Mouse (Mus musculus) neutrophil, adult 65 days (primary cell): ENCODE results near the gene Palb2. TPM values are rescaled to one million over a fixed set of nuclear protein-coding genes. Genes with fewer than 3 reads are reported as not detected.

Source experiments
- total RNA-seq: library from RNA; stranded (reverse); gene quantifications from 2 replicates; pipeline ENCODE4 v1.2.4, GENCODE M21; 2023

The Palb2 gene
- 2.6 and 4.3 TPM in 2 replicates for total RNA-seq

GRCm38 (mm10) chr7:122132497-122133337 lies at the start of gene Palb2, which contains the start of gene Dctn5:
Gene Palb2 (minus strand): TSS chr7:122132985.
Gene Dctn5 (plus strand): TSS chr7:122133041.

GRCm38 (mm10) chr7:122158915-122159902 lies 26.4 kb upstream of the Palb2 start, which contains the start of gene Plk1:
Gene Plk1 (plus strand): TSS chr7:122159439.

GRCm38 (mm10) chr7:122101747-122102244 lies 31.0 kb downstream of the Palb2 start, which contains the start of gene Ndufab1:
Gene Ndufab1 (minus strand): TSS chr7:122101886.

GRCm38 (mm10) chr7:122066945-122067516 lies 65.8 kb downstream of the Palb2 start, which contains the start of the genes Ubfd1 and Ears2:
Gene Ubfd1 (plus strand): TSS chr7:122067175.
Gene Ears2 (minus strand): TSS chr7:122067263.

Other genes starting within 250 kb of the Palb2 start
- gene Cog7, start 151.3 kb downstream of the Palb2 start, total RNA-seq: 8.2 and 9.2 TPM in 2 replicates
- 12.2 and 16.7 TPM in 2 replicates for gene Gga2, start 111.8 kb downstream of the Palb2 start, total RNA-seq
- 19.1 and 22.5 TPM in 2 replicates for gene Ubfd1, start 65.8 kb downstream of the Palb2 start, total RNA-seq
- gene Ears2, start 65.7 kb downstream of the Palb2 start, total RNA-seq: 1.1 and 1.3 TPM in 2 replicates
- gene Ndufab1, start 31.1 kb downstream of the Palb2 start, total RNA-seq: 25.6 and 34.9 TPM in 2 replicates
- gene Dctn5, start 56 bp upstream of the Palb2 start, total RNA-seq: 41.4 and 55.5 TPM in 2 replicates
- gene Plk1, start 26.5 kb upstream of the Palb2 start, total RNA-seq: 33.7 and 40.3 TPM in 2 replicates
- not detected in 2 replicates for gene Ern2, start 53.2 kb upstream of the Palb2 start, total RNA-seq
- gene Chp2, start 86.5 kb upstream of the Palb2 start, total RNA-seq: not detected in 2 replicates
- gene Prkcb, start 155.8 kb upstream of the Palb2 start, total RNA-seq: 263 and 327 TPM in 2 replicates